Mouse (Mus musculus): ENCODE data around the gene Lbx2.

Lbx2 gene

GRCm38 (mm10) chr6:83086121-83087035, at the start of gene Lbx2:
Gene Lbx2 (plus strand): TSS chr6:83086367.
- DNase-seq, result peak; percentile 39

DNA sequence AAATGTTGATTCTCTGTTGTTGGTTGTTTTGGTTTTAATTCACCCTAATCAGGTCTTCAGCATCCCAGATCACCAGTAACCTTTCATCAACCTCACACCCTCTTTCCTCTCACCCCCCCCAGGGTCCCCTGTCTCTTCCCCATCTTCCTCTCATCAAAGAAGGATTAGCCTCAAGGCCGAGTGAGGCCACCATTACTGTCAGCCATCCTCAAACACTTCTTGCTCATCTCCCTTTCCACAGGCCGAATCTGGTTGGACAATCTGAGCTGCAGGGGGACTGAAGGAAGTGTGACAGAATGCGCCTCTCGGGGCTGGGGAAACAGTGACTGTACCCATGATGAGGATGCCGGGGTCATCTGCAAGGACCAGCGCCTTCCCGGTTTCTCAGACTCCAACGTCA, 49.0 kb upstream of the Lbx2 start:
- no peak for DNase-seq

DNA sequence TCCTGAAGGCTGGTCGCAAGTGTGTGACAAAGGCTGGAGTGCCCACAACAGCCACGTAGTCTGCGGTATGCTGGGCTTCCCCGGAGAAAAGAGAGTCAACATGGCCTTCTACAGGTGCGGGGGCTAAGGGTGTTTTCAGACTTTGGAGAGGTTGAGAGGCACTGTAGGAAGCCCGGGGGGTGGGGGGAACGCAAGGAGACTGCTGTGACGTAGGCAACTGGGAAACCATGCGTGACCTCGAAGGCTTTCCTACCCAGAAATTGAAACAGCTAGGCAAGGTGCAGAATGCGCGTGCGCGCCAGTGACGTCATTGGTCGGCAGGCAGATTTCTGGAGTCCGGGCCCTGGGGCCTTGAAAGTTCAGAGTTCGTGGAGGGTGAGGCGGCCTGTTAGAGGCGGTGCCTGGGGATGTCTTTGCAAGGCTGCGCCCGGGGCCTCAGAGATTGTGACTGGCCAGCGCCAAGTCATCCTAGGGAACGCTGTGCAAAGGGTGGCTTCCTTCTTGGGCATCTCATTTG, 47.6 kb upstream of the Lbx2 start:
- peak; percentile 88 for DNase-seq

DNA sequence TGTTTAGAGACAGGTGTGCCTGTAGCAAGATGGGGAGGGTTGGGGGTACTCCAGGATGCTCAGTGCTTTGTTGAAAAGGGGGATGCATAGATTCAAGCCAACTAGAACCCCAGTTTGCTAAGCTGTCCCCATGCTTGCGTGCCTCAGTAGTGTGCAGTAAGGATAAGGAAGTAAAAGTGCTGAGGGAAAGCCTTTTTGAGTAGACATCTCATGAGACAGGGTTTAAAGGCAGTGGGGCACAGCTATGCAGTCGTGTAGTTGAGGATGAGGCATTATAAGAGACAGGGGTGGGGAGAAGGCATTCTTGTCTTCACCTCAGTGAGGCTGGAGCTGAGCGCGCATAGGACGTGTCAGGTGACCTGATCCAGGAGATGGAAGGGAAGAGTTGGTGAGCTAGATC, 45.6 kb upstream of the Lbx2 start:
- DNase-seq, result no peak

DNA sequence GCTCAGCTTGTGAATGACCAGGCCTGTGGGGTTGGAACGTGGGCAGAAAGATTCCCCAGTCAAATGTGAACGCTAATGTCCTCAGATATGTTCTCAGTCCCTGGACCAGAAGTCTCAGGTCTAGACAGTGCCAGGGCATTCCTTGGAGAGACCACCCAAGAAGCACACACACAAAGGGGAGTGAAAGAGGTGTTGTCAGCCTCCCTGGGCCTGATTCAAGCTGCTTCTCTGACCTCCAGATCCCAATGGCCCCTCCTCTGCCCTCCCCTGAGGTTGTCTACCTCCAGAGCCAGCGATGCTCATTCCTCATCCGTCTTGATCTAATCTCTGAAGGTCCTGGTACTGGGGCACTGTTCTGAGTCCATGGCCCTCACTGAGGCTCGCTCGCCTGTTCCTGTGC, 42.6 kb upstream of the Lbx2 start:
- DNase-seq, result no peak

DNA sequence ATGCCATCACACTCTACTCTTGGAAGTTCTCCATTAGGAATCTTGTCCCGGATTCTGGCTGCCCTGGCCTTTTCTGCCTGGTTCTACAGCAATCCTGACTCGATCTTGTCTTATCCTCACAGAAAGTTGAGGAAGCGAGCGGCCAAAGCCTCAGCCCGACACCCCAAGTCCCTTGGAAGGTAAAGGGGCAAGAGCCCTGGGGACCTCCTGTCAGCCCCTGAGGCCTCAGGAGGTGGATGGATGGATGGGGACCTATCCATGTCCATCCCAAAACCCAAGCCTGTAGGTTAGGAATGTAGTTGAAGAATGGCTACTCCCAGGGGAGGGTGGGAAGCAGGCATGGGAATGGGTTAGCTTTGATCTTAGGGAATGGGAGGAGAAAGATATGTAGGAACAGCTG, 42.2 kb upstream of the Lbx2 start:
- no peak for DNase-seq

DNA sequence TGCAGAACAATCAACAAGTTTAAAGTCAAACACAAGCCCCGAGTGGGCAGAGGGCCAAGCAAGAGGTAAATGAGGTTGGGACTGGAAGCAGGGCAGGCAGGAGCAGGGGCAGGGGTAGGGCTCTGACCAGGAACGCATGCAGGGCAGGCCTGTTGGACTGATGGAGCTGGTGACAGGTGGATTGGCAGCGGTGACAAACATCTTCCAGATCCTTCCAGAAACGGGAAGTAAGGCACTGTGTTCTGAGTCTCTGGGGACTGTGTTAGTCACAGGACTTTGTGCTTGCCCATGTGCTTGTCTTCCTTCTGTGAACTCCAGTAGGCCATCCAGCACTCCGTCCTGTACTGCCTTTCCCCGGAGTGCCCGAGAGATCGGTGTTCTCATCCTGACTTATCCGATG, 41.4 kb upstream of the Lbx2 start:
- no peak for DNase-seq

DNA sequence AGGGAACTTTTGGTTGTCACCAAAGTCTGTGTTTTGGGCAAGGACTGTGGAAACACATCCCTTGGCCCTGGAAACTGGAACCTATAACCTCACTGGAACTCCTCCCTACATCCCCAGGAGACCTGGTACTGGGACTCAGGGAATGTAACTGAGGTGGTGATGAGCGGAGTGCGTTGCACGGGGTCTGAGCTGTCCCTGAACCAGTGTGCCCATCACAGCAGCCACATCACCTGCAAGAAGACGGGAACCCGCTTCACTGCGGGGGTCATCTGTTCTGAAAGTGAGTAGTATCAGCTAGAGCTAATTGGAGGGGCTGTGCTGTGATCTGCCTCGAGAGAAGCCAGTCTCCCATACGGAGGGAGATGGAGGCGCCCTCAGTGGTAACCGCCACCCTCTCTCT, 36.8 kb upstream of the Lbx2 start:
- DNase-seq, result no peak

DNA sequence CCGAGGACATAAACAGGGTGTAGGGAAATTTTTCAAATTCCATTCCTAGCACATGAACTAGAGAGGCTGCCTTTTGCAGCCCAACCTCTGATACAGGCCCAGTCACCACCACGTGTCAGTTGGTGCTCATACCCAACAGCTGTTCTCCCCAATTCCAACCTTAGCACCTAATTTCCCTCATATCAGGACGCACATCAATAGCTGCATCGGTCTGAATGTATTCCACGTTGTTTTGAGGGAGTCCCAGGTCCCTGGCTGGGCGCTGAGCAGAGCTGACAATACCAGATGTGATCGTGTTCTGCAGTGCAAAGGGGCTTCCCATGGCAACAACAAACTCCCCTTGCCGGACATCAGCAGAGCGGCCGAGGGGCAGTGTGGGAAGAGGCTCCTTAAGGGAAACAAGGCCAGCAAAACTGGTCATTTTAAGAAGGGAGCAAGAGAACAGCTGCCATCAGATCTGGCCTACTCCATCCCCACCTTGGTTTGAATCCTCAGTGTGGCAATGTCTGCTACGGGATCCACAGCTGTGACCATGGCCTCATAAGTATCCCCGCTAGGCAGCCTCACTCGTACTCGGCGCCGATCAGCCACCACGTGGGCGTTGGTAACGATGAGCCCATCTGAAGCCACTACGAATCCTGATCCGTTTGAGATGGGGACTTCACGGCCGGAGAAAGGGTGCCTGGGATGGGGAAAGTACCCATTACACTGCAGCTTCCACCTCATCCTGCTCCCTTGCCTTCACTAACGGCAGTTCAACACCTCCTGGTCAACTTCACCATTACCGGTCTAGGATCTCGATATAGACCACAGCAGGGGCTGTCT, 32.8 kb upstream of the Lbx2 start:
- DNase-seq, result peak; percentile 62

DNA sequence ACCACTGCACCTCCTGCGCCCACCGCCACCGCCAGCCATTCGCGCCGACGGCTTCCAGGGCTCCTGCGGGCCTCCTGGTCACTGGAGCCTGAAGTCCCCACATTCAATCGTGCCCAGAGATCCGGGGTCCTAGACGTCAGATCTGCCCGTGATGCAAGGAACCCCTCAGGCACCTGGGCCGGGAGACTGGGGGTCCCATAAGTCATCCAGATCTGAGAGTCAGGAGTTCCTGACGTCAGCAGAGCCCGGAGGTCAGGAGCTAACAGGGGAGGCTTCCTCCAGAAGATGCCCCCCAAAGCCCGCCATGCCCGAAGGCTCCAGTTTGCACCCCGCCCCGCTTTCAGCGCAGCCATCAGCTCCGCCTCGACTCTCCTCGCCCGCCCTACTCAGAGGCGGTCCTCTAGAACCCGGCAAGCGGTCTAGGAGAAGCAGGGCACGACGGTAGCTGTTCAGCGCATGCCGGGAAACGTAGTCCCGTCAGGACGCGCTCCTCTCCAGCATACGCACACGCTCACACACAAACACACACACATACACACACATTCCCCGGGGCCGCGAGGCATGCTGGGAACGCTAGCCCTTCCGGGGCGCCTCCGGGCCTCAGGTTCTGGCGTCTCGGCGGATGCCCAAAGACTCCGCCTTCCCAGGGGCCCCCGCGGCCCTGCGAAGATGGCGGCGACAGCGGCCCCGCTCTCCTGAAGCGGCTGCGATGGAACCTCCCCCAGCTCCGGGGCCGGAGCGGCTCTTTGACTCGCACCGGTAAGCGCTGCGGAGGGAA, 31.9 kb upstream of the Lbx2 start, which contains the start of gene Aup1:
Gene Aup1, plus strand, starts transcription at position 448 of the 778 bp plus-strand sequence.
- DNase-seq, result peak; percentile 97

DNA sequence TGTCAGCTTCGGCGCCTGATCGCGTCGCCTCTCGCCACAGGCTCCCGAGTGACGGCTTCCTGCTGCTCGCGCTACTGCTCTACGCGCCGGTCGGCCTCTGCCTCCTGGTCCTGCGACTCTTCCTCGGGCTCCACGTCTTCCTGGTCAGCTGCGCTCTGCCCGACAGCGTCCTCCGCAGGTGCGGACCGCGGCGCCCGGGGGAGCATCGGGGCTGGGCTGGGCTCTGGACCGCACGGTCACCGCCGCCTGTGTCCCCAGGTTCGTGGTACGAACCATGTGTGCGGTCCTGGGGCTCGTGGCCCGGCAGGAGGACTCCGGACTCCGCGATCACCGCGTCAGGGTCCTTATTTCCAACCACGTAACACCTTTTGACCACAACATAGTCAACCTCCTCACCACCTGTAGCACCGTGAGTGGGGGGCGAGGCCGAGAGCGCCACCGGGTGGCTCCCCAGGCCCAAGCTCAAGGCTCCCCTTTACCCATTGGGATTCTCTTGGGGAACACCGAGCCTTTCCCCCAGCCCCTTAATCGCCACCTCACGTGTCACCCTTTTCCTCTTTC, 31.2 kb upstream of the Lbx2 start, which contains the start of gene Htra2:
Gene Htra2, minus strand, starts transcription at position 403 of the 561 bp plus-strand sequence.
- peak; percentile 52 for DNase-seq

DNA sequence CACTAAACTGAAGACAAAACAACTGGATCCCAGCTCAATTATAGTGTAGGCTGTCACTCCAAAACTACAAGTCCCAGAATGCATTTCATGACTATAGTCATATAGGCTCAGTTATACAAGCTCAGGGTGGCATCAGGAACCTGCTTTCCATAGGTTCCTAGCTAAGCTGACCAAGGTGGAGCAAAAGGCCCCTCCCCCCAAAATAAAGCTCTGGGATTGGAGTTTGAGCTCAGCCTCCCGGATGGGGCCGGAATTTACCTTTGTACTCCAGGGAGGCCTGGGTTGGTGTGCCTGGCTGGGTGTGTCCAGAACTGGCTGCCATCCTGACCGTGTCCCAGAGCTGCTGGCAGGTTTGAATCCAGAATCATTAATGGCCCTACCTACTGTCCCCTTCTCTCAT, 28.4 kb upstream of the Lbx2 start, which contains the start of gene Dqx1:
Gene Dqx1, plus strand, starts transcription at position 55 of the 400 bp plus-strand sequence.
- DNase-seq, result no peak

- DNase-seq, result no peak
Observed at GRCm38 (mm10) chr6:83058725-83059124, 27.4 kb upstream of the Lbx2 start.

DNA sequence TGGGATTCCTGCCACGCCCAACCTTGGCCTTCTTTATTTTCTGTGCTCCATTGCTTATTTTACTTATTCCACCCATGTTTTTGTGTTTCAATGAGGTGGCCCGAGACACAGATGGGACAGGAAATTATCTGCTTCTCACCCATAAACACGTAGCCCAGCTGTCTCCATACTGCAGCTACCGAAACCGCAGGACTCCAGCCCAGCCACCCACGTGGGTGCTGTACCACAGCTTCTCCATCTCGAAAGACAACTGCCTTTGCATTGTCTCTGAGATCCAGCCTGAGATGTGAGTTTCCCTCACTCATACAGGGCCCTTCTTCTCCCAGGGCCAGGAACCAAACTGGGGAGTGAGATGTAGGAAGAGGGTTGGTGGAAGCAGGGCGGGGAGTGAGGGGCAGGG, 20.2 kb upstream of the Lbx2 start:
- no peak for DNase-seq

DNA sequence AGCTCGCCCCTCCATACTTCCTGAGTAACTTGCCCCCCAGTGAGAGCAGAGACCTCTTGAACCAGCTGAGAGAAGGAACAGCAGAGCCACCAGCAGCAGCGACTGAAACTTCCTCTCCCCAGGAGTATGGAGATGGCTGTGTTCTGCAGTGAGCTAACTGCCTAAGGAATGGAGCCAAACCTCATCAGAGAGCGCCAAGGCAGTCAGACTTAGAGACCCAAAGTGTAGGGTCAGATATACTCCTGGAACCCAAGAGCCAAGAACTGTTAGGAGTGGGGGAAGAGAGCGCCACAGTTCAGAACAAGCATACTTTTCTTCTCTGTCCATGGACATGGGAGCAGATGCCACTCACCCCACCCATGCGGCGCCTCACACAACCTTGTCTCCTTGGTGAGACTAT, 19.7 kb upstream of the Lbx2 start:
- DNase-seq, result no peak

- DNase-seq, result no peak
Observed at GRCm38 (mm10) chr6:83068221-83068620, 17.9 kb upstream of the Lbx2 start.

DNA sequence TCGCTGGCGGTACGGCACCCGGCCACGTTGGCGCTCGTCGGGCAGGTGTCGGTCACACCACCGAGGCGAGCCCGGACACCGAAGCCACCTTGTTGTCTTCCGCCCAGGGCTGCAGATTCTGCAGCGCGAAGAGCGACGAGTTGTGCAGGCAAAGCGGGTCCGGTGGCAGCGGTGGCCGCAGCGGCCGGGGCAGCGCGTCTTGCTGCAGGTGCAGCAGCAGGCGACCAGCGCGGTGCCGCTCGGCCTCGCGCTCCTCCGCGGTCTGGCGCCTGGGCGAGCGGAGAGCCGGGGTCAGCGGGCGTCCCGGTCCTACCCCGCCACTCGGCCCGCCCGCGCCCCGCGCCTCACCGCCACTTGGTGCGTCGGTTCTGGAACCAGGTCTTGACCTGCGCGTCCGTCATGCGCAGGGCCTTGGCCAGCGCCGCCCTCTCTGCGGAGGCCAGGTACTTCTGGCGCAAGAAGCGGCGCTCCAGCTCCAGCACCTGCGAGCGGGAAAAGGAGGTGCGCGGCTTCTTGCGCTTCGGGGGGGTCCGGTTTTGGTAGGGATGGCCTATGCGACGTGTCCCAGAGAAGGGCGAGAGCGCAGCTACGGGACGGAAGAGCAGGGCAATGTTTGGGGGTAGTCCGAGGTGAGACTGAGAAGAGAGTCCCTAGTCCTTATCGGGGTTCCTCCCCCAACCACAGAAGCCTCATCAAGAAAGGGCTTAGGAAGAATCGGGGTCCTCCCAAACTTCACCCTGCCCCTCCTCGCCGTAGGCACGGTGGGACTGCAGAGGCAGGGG, 17.3 kb upstream of the Lbx2 start:
- DNase-seq, result peak; percentile 31

GRCm38 (mm10) chr6:83069488-83070246, 16.5 kb upstream of the Lbx2 start:
- DNase-seq, result no peak

- no peak for DNase-seq
Observed at GRCm38 (mm10) chr6:83070247-83070310, 16.1 kb upstream of the Lbx2 start, which contains the start of gene Tlx2. Gene Tlx2 (minus strand): TSS chr6:83070293.

DNA sequence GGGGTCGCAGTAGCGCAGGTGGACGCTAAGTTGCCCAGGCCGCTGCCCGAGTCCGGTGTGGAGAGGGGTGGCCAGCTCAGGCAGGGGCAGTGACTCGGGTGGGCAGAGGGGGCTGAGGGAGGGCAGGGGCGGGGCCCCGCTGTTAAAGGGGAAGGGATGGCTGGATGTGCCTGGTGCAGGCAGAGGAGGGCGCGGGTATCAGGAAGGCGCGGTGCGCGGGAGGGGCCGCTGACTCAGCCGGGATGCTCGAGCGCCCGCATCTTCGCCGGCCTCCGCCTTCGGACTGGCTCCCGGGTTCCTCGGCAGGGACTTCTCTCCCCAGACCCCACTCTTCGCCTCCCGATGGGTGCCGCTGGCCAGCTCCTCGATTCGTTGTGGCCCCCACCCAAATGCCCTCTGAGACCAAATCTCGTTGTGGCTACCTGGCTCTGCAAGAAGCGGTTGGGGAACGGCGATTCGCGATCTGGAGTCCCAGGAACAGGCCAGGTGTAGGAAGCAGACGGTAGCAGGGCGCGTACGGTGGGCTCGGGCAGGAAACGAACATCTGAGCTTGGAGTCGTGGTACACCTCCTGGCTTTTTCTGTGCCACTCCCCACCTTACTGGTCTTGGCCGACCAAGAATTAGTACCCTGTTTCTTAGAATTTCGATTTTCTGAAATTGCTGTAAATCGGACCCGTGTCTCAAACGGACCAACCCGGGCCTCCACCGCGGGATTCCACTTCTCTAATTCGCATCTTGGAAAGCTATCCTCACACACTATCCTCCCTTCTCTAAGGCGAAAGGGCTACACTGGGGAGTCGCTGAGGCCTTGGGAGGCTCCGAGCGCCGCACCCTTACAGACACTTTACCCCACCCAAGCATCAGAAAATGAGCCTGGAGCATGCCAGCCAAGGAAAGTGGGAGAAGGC, 15.6 kb upstream of the Lbx2 start:
- DNase-seq, result peak; percentile 58
